Mouse (Mus musculus) midbrain, embryonic 11.5 days (tissue): ENCODE measurements at regions not wholly inside any gene's neighbourhood (a gene's known extent, or its start where the extent isn't known, plus 50 kb on each side); places are given as distances from the start of the nearest gene placed in this dataset.
"Not testable (repeated sequence)": the region's sequence is repeated elsewhere in the genome, so short reads cannot be mapped to it uniquely, and the experiment has no call there.

Experiments used
- ATAC-seq: fragments of 200-750 bp; cut with Nextera tagmentation; 2 replicates; pipeline ENCODE4 v1.8.0; 2017; ENCODE audit warnings: moderate TSS enrichment, moderate library complexity; ENCODE audit not compliant: low FRiP score
- DNase-seq: peaks from one replicate; pipeline ENCODE4 v3.0.0; 2015; ENCODE audit warnings: low spot score; ENCODE audit errors: missing footprints
- H3K27ac ChIP-seq: fragments of 300-500 bp; sonication (generic); 2 replicates; pipeline ENCODE4 v1.5.1; 2014; ENCODE audit warnings: low read depth, low read length
- H3K27me3 ChIP-seq: fragments of 300-500 bp; sonication (generic); 2 replicates; pipeline ENCODE4 v1.6.1; 2014; ENCODE audit warnings: mild to moderate bottlenecking, low read length, moderate library complexity, mixed read lengths; ENCODE audit not compliant: control insufficient read depth, insufficient read depth
- H3K36me3 ChIP-seq: fragments of 300-500 bp; sonication (generic); 2 replicates; pipeline ENCODE4 v1.6.1; 2014; ENCODE audit warnings: mild to moderate bottlenecking, low read length, moderate library complexity, mixed read lengths; ENCODE audit not compliant: control insufficient read depth, insufficient read depth
- H3K4me1 ChIP-seq: fragments of 300-500 bp; sonication (generic); 2 replicates; pipeline ENCODE4 v1.6.1; 2014; ENCODE audit warnings: low read length; ENCODE audit not compliant: control insufficient read depth, insufficient read depth
- H3K4me2 ChIP-seq: fragments of 300-500 bp; sonication (generic); 2 replicates; pipeline ENCODE4 v1.6.1; 2014; ENCODE audit warnings: mild to moderate bottlenecking, moderate library complexity
- H3K4me3 ChIP-seq: fragments of 300-500 bp; sonication (generic); 2 replicates; pipeline ENCODE4 v1.5.1; 2014; ENCODE audit warnings: low read depth, low read length
- H3K9ac ChIP-seq: fragments of 300-500 bp; sonication (generic); 2 replicates; pipeline ENCODE4 v1.6.1; 2014; ENCODE audit warnings: low read length
- H3K9me3 ChIP-seq: fragments of 300-500 bp; sonication (generic); 2 replicates; pipeline ENCODE4 v1.6.1; 2016; ENCODE audit warnings: low read length; ENCODE audit not compliant: control insufficient read depth
- WGBS: fragments of 180-500 bp; shearing (Covaris S2); extraction: QIAGEN DNeasy Blood & Tissue Kit; methylation state at CpG from one replicate; pipeline ENCODE4 v1.1.7; 2014; 5-methylcytosine and 5-hydroxymethylcytosine counted together

DNA sequence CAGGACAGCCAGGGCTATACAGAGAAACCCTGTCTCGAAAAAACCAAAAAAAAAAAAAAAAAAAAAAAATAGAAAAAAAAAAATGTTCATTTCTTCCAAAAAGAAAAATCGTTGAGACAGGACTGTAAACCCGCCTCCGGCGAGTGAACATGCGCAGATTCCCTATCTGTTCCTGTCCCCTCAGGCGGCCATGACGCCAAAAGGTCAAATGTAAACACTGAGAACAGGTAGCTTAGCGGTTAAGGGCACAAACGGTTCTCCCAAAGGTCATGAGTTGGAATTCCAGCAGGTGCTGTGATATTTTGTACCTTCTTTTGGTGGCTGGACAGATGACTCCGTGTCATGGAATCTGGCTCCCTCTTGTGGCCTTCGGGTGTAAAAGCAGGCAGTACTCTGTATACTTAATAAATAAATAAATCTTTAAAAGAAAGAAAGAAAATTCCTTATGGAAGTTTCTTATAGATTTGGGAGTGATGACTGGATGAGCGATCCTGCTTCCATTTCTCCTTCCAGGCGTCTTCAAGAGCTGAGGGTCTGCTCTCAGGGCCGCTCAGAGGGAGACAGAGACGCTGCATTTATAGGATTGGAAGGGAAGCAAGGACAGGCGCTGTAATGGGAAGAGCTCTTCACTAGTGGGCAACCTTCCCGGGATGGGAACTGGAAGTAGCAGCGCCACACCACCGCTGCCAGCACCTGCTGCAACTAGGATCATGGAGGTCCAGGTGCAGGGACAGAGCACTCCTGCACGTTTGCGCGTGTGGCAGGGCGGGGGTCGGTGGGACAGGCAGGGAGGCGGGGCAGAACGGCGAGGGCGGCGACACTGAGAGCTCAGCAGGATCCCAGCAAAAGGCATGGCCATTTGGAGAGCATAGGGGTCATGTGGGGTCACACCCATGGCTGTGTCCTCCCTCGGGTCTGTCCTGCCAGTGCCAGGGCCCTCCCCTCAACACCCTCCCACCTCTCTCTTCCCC, 189.2 kb upstream of the Gm10767 start:
- H3K4me3 ChIP-seq, H3K36me3 ChIP-seq, H3K27me3 ChIP-seq, H3K9me3 ChIP-seq, H3K4me1 ChIP-seq, H3K4me2 ChIP-seq, H3K27ac ChIP-seq, ATAC-seq, H3K9ac ChIP-seq: not testable (repeated sequence)
- DNase-seq: peak; percentile 19
- WGBS: 38% methylated on average over 26 of the region's 31 CpGs

GRCm38 (mm10) chr13:66711010-66711409, 193.7 kb upstream of the Gm10767 start:
- not testable (repeated sequence) for H3K36me3 ChIP-seq, H3K27me3 ChIP-seq, H3K4me1 ChIP-seq, DNase-seq, H3K4me3 ChIP-seq, H3K9me3 ChIP-seq, ATAC-seq, H3K9ac ChIP-seq, H3K4me2 ChIP-seq, H3K27ac ChIP-seq
- 62% methylated on average over 3 of the region's 3 CpGs for WGBS

DNA sequence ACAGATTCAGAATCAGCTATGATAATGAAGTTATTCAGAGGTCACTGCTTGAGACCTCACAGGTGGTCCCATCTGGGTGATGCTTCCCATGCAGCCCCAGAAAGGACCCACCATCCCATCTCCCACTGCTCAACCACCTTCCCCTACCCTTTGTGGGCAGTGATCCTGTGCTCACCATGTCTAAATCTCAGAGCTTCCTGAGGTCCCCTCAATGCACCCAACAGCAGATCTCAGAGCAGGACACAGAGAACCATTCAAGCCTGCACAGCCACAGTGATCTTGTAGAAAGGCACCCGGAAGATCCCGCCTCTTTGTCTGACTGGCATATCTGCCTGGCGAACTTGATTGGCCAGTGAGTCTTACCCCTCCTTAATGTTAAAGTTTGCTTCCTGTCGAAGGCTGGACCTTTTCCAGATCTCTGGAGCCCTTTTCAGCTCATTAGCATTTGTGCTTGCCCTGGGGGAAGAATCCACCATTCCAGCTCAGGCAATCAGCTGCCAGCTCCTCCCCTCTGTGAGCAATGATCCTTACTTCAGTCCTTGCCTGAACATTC, 206.7 kb upstream of the Gm10767 start:
- not testable (repeated sequence) for H3K9me3 ChIP-seq, H3K27ac ChIP-seq, H3K4me2 ChIP-seq

DNA sequence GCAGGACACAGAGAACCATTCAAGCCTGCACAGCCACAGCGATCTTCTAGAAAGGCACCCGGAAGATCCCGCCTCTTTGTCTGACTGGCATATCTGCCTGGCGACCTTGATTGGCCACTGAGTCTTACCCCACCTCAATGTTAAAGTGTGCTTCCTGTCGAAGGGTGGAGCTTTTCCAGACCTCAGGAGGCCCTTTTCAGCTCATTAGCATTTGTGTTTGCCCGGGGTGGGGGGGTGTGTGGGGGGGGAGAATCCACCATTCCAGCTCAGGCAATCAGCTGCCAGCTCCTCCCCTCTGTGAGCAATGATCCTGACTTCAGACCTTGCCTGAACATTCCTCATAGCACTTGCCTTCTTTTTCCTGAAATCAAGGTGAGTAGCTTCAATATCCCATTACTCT, 223.9 kb upstream of the Gm10767 start:
- not testable (repeated sequence) for H3K9ac ChIP-seq, H3K27me3 ChIP-seq, H3K4me2 ChIP-seq, H3K36me3 ChIP-seq, DNase-seq, H3K9me3 ChIP-seq, H3K27ac ChIP-seq, ATAC-seq, H3K4me3 ChIP-seq, H3K4me1 ChIP-seq
- WGBS: 77% methylated on average over 5 of the region's 6 CpGs

More for the DNA sequence above, 206.7 kb upstream of the Gm10767 start:
- H3K9ac ChIP-seq, H3K27me3 ChIP-seq, DNase-seq, H3K36me3 ChIP-seq, H3K4me3 ChIP-seq, H3K4me1 ChIP-seq, ATAC-seq: not testable (repeated sequence)
- 78% methylated on average over 4 of the region's 4 CpGs for WGBS

DNA sequence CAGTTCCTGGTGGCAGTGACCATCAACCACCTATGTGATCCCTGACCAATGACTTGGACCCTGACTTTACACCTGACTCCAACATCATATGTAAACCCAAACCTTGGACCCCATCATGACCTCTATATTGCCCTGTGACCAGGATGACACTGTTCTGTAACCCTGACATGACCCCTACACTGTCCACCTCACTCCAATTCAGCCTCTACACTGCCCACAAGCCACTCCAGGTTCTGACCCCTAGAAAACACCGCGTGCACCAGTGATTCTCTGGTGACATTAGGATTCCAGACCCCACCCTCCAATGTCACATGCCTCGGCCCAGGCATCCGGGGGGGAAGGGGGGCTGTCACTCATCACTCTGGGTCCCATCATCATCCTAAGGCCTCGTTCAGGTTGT, 201.3 kb upstream of the 2410141K09Rik start:
- H3K27ac ChIP-seq, H3K4me1 ChIP-seq, H3K27me3 ChIP-seq, H3K4me2 ChIP-seq, H3K4me3 ChIP-seq, ATAC-seq, H3K9me3 ChIP-seq, DNase-seq, H3K36me3 ChIP-seq, H3K9ac ChIP-seq: not testable (repeated sequence)
- 90% methylated on average over 5 of the region's 5 CpGs for WGBS

DNA sequence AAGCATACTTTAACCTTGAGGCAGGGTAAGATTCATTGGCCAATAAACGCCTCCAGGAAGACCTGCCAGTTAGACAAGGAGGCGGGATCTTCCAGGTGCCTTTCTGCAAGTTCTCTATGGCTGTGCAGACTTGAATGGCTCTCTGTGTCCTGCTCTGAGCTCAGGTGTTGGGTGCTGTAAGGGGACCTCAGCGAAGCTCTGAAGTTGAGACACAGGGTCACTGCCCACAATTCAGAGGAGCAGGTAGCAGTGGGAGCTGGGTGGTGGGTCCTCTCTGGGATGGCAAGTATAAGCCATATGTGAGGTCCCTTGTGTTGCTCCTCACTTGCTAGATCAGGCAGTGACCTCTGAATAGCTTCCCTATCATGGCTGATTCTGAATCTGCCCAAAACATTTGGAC, 184.8 kb upstream of the 2410141K09Rik start:
- not testable (repeated sequence) for H3K4me1 ChIP-seq, H3K27ac ChIP-seq, ATAC-seq, DNase-seq, H3K27me3 ChIP-seq, H3K9ac ChIP-seq, H3K4me3 ChIP-seq, H3K9me3 ChIP-seq, H3K36me3 ChIP-seq, H3K4me2 ChIP-seq
- 66% methylated on average over 3 of the region's 3 CpGs for WGBS

- H3K36me3 ChIP-seq, H3K9me3 ChIP-seq, H3K9ac ChIP-seq, H3K4me1 ChIP-seq, ATAC-seq, H3K4me2 ChIP-seq, H3K4me3 ChIP-seq, DNase-seq, H3K27ac ChIP-seq, H3K27me3 ChIP-seq: not testable (repeated sequence)
- 95% methylated on average over 11 of the region's 11 CpGs for WGBS
These were observed 145.1 kb upstream of the 2410141K09Rik start for GRCm38 (mm10) chr13:66586041-66586440.

GRCm38 (mm10) chr13:66563616-66564015, 122.7 kb upstream of the 2410141K09Rik start:
- not testable (repeated sequence) for H3K4me3 ChIP-seq, DNase-seq, H3K4me2 ChIP-seq, H3K4me1 ChIP-seq, H3K9me3 ChIP-seq, H3K36me3 ChIP-seq, H3K9ac ChIP-seq, H3K27me3 ChIP-seq, ATAC-seq, H3K27ac ChIP-seq
- 79% methylated on average over 4 of the region's 4 CpGs for WGBS

- not testable (repeated sequence) for H3K36me3 ChIP-seq, H3K9ac ChIP-seq, H3K27ac ChIP-seq, H3K4me2 ChIP-seq, H3K4me3 ChIP-seq, ATAC-seq, H3K27me3 ChIP-seq, DNase-seq, H3K4me1 ChIP-seq, H3K9me3 ChIP-seq
- 75% methylated on average over 4 of the region's 4 CpGs for WGBS
These were observed 115.5 kb upstream of the 2410141K09Rik start for GRCm38 (mm10) chr13:66556397-66556796.
